Mouse (Mus musculus) T-helper 17 cell (primary cell): ENCODE results near the gene Rnase12.
"Not testable (repeated sequence)": the region's sequence is repeated elsewhere in the genome, so short reads cannot be mapped to it uniquely, and the experiment has no call there.

Source experiments
- in situ Hi-C, 2 experiments: fragments of 300-600 bp; cut with MboI, MseI; formaldehyde crosslinking; loops; 1 replicate in 1 of 2; 2 replicates in 1 of 2; pipeline ENCODE4 v1.15.1; 2025; ENCODE audit warnings: high pct_unique_total_duplicates in 2 of 2

The Rnase12 gene

GRCm38 (mm10) chr14:51026391-51027133, 30.9 kb downstream of the Rnase12 start:
- in situ Hi-C loops = loop anchor here in 1 of 2 experiments (10.0 kb wide), 2 partner anchors 238 to 1312 kb away; no protein-coding TSS in a partner anchor

GRCm38 (mm10) chr14:51024820-51025219, 32.6 kb downstream of the Rnase12 start:
- in situ Hi-C loops = loop anchor here (5.0 to 10.0 kb wide), 4 partner anchors 37 to 1310 kb away; no protein-coding TSS in a partner anchor

- in situ Hi-C loops = loop anchor here (5.0 to 10.0 kb wide), 4 partner anchors 36 to 1309 kb away; no protein-coding TSS in a partner anchor
Observed at GRCm38 (mm10) chr14:51023457-51023856, 34.0 kb downstream of the Rnase12 start.

- in situ Hi-C loops = no loop called here
Observed at GRCm38 (mm10) chr14:51017256-51017655, 40.2 kb downstream of the Rnase12 start.

- in situ Hi-C loops = no loop called here
Observed at GRCm38 (mm10) chr14:51015780-51016179, 41.7 kb downstream of the Rnase12 start.

DNA sequence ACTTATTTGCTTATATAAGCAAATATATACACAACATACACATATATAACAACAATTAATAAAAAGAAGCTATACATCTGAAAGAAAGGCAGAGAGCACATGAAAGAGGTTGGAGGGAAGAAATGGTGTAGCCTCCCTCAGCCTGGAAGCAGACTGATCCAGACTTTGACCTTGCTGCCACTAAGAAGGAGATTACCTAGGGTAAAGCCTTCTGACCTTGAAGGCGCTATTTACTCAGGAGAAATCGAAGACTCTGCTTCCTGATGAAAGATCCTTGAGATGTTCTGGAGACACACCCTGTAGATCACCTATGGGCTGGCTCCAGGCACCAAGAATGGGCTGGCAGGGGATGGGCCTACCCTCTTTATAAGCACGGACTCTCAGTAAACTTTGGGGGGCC, 42.7 kb downstream of the Rnase12 start:
- in situ Hi-C loops = not testable (repeated sequence)

DNA sequence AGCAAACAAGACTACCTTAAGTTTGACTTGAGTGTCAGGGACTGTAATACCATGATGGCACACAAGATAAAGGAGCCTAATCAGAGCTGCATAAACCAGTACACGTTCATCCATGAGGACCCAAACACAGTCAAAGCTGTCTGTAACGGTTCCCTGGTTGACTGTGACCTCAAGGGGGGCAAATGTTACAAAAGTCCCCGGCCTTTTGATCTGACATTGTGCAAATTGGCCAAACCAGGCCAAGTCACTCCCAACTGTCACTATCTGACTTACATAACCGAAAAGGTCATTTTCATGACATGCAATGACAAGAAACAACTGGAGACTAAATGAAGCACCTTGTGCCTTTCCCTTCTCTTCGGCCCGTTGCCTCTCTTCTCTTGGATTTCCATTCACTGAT, 47.9 kb downstream of the Rnase12 start:
- in situ Hi-C loops = no loop called here

GRCm38 (mm10) chr14:51008781-51009180, 48.7 kb downstream of the Rnase12 start:
- in situ Hi-C loops = no loop called here

GRCm38 (mm10) chr14:51007914-51008713, 49.3 kb downstream of the Rnase12 start:
- in situ Hi-C loops = no loop called here

- in situ Hi-C loops = no loop called here
Observed at GRCm38 (mm10) chr14:51007152-51007801, 50.2 kb downstream of the Rnase12 start, which contains the start of gene Rnase10. Gene Rnase10, plus strand, starts transcription at chr14:51007751.
